12 mouse cellular contexts compared by ENCODE assay signal in genomic region chr14:117905701-117906100, GRCm38 (mm10).
A peak's percentile ranks its signal among the peaks of the same experiment; 100 is the strongest.
DNase-seq lines count a peak whose midpoint lies in the region; ATAC-seq and TF ChIP-seq lines count a peak whose summit lies in the region.
"Had no signal": no experiment of that assay in that cellular context is flagged by ENCODE, and none has a peak within 500 bp of the region (broad histone marks: within the 10 kb centered on the region; RNA-seq: fewer than 3 reads in every experiment).

No protein-coding gene starts in this region.

- WGBS in kidney, embryonic 16.5 days, result 21% methylated on average over 10 of the region's 10 CpGs
- 40% methylated on average over 10 of the region's 10 CpGs for WGBS in kidney, adult 2 months
- WGBS in embryonic facial prominence, embryonic 10.5 days, result 61% methylated on average over 10 of the region's 10 CpGs
- WGBS in hindbrain, embryonic 11.5 days, result 6% methylated on average over 10 of the region's 10 CpGs
- WGBS in midbrain, embryonic 14.5 days, result 25% methylated on average over 10 of the region's 10 CpGs
- WGBS in intestine, embryonic 15.5 days, result 55% methylated on average over 10 of the region's 10 CpGs

- H3K9me3 ChIP-seq in kidney, embryonic 16.5 days (ENCODE audit: low read length), result no peaks in the 10 kb centered on the region
- no peaks in the 10 kb centered on the region for H3K9me3 ChIP-seq in embryonic facial prominence, embryonic 10.5 days
- H3K9me3 ChIP-seq in hindbrain, embryonic 11.5 days (ENCODE audit: control insufficient read depth, low read length), result no peaks in the 10 kb centered on the region
- no peaks in the 10 kb centered on the region for H3K9me3 ChIP-seq in midbrain, embryonic 14.5 days (ENCODE audit: control insufficient read depth, low read length)
- no peaks in the 10 kb centered on the region for H3K9me3 ChIP-seq in intestine, embryonic 15.5 days
- H3K9me3 ChIP-seq: embryonic facial prominence, embryonic 13.5 days had no signal

- peak; percentile 1; the same call in 1 of the 2 replicates for ATAC-seq in kidney, embryonic 16.5 days (ENCODE audit: low FRiP score, low TSS enrichment)
- ATAC-seq in hindbrain, embryonic 11.5 days (ENCODE audit: low FRiP score), result peak; percentile 57
- ATAC-seq in midbrain, embryonic 14.5 days (ENCODE audit: low FRiP score, low TSS enrichment), result no peak
- no peak for ATAC-seq in intestine, embryonic 15.5 days

- 0 out of 2 replicates have a peak overlapping the region, but pooled peaks have one; percentile 38 for H3K27ac ChIP-seq in kidney, embryonic 16.5 days (ENCODE audit: low read length)
- no peak overlapping the region for H3K27ac ChIP-seq in kidney, adult 2 months (ENCODE audit: insufficient read depth, low read depth, low read length)
- H3K27ac ChIP-seq in embryonic facial prominence, embryonic 10.5 days (replicated peaks), result peak overlapping the region; percentile 40; the same call in 1 of the 2 replicates
- H3K27ac ChIP-seq in hindbrain, embryonic 11.5 days (ENCODE audit: low read depth, low read length), result no peak overlapping the region
- no peak overlapping the region for H3K27ac ChIP-seq in midbrain, embryonic 14.5 days (replicated peaks; ENCODE audit: low read depth, low read length)
- no peak overlapping the region for H3K27ac ChIP-seq in intestine, embryonic 15.5 days
- H3K27ac ChIP-seq: embryonic facial prominence, embryonic 13.5 days had no signal

- intact Hi-C loops in left cerebral cortex, postnatal 14 days (cut with DNase I), result no loop called here

- no peaks in the 10 kb centered on the region for H3K27me3 ChIP-seq in kidney, embryonic 16.5 days (ENCODE audit: insufficient read depth, low read length)
- H3K27me3 ChIP-seq in kidney, adult 2 months (replicated peaks; ENCODE audit: control insufficient read depth, insufficient read depth, low read length), result no peaks in the 10 kb centered on the region
- no peaks in the 10 kb centered on the region for H3K27me3 ChIP-seq in embryonic facial prominence, embryonic 10.5 days (replicated peaks; ENCODE audit: low read depth, poor library complexity, severe bottlenecking)
- H3K27me3 ChIP-seq in hindbrain, embryonic 11.5 days (ENCODE audit: control insufficient read depth, insufficient read depth, low read length), result no peaks in the 10 kb centered on the region
- no peaks in the 10 kb centered on the region for H3K27me3 ChIP-seq in midbrain, embryonic 14.5 days (ENCODE audit: control insufficient read depth, insufficient read depth, low read length)
- H3K27me3 ChIP-seq in intestine, embryonic 15.5 days (replicated peaks), result no peaks in the 10 kb centered on the region
- H3K27me3 ChIP-seq: embryonic facial prominence, embryonic 13.5 days had no signal

- H3K4me1 ChIP-seq in kidney, embryonic 16.5 days (ENCODE audit: insufficient read depth, low read length), result peaks cover 35% of the 10 kb centered on the region
- H3K4me1 ChIP-seq in kidney, adult 2 months (ENCODE audit: control insufficient read depth, insufficient read depth, low read length), result no peaks in the 10 kb centered on the region
- peaks cover 50% of the 10 kb centered on the region for H3K4me1 ChIP-seq in embryonic facial prominence, embryonic 10.5 days
- H3K4me1 ChIP-seq in hindbrain, embryonic 11.5 days (replicated peaks; ENCODE audit: control insufficient read depth, insufficient read depth, low read length), result peaks cover 5% of the 10 kb centered on the region; the same call in 1 of the 2 replicates
- H3K4me1 ChIP-seq in midbrain, embryonic 14.5 days (ENCODE audit: control insufficient read depth, insufficient read depth, low read length), result peaks cover 12% of the 10 kb centered on the region
- H3K4me1 ChIP-seq in intestine, embryonic 15.5 days (replicated peaks), result 0 out of 2 replicates have a peak, but pooled peaks cover 5% of the 10 kb centered on the region

- no peak for TF ChIP-seq CTCF in kidney, adult 2 months (conservative IDR thresholded peaks at IDR 0.05; ENCODE audit: insufficient read depth, insufficient read length, low read depth, low read length)

- H3K9ac ChIP-seq in kidney, embryonic 16.5 days (replicated peaks; ENCODE audit: low read length), result peak overlapping the region; percentile 19; the same call in 1 of the 2 replicates
- H3K9ac ChIP-seq in hindbrain, embryonic 11.5 days (ENCODE audit: low read depth, low read length), result no peak overlapping the region
- no peak overlapping the region; the same call in 1 of the 2 replicates for H3K9ac ChIP-seq in midbrain, embryonic 14.5 days (replicated peaks; ENCODE audit: low read length)
- no peak overlapping the region for H3K9ac ChIP-seq in intestine, embryonic 15.5 days
- H3K9ac ChIP-seq: embryonic facial prominence, embryonic 13.5 days had no signal

- no peak for TF ChIP-seq POLR2A in kidney, adult 2 months (IDR thresholded peaks at IDR 0.05; ENCODE audit: low read depth, low read length)

- no peak for DNase-seq in kidney, adult 2 months
- no peak for DNase-seq in embryonic facial prominence, embryonic 10.5 days (ENCODE audit: low spot score)
- DNase-seq in hindbrain, embryonic 11.5 days (ENCODE audit: low spot score), result peak; percentile 43
- peak; percentile 26 for DNase-seq in midbrain, embryonic 14.5 days
- DNase-seq in left cerebral cortex, postnatal 14 days (ENCODE audit: low spot score in 2 of 2), result no peak
- DNase-seq: cerebellum, postnatal 14 days; heart, postnatal 14 days; kidney, adult 18-20 months; thymus, postnatal 14 days had no signal

- no peak overlapping the region for H3K4me3 ChIP-seq in kidney, embryonic 16.5 days (ENCODE audit: low read length)
- H3K4me3 ChIP-seq in kidney, adult 2 months (ENCODE audit: insufficient read depth, low read depth, low read length), result no peak overlapping the region
- no peak overlapping the region for H3K4me3 ChIP-seq in embryonic facial prominence, embryonic 10.5 days
- no peak overlapping the region for H3K4me3 ChIP-seq in hindbrain, embryonic 11.5 days (ENCODE audit: low read depth, low read length)
- no peak overlapping the region for H3K4me3 ChIP-seq in midbrain, embryonic 14.5 days (replicated peaks; ENCODE audit: low read depth, low read length)
- no peak overlapping the region for H3K4me3 ChIP-seq in intestine, embryonic 15.5 days (replicated peaks)
- H3K4me3 ChIP-seq: embryonic facial prominence, embryonic 13.5 days had no signal

- H3K36me3 ChIP-seq in kidney, embryonic 16.5 days (ENCODE audit: insufficient read depth, low read length), result no peaks in the 10 kb centered on the region
- no peaks in the 10 kb centered on the region for H3K36me3 ChIP-seq in kidney, adult 2 months (ENCODE audit: control insufficient read depth, insufficient read depth, low read length)
- no peaks in the 10 kb centered on the region for H3K36me3 ChIP-seq in embryonic facial prominence, embryonic 10.5 days (replicated peaks)
- H3K36me3 ChIP-seq in hindbrain, embryonic 11.5 days (ENCODE audit: control insufficient read depth, insufficient read depth, low read length), result no peaks in the 10 kb centered on the region
- H3K36me3 ChIP-seq in midbrain, embryonic 14.5 days (ENCODE audit: control insufficient read depth, insufficient read depth, low read length), result no peaks in the 10 kb centered on the region
- no peaks in the 10 kb centered on the region for H3K36me3 ChIP-seq in intestine, embryonic 15.5 days
- H3K36me3 ChIP-seq: embryonic facial prominence, embryonic 13.5 days had no signal

- H3K4me2 ChIP-seq in kidney, embryonic 16.5 days (replicated peaks; ENCODE audit: low read depth, low read length), result peak overlapping the region; percentile 32
- H3K4me2 ChIP-seq in hindbrain, embryonic 11.5 days (replicated peaks; ENCODE audit: low read depth, low read length), result no peak overlapping the region
- H3K4me2 ChIP-seq in midbrain, embryonic 14.5 days (ENCODE audit: low read length), result peak overlapping the region; percentile 29
- no peak overlapping the region for H3K4me2 ChIP-seq in intestine, embryonic 15.5 days (replicated peaks)
- H3K4me2 ChIP-seq: embryonic facial prominence, embryonic 13.5 days had no signal

Comparison
In these comparisons a context has a peak if more than half of its experiments do, and no peak if none do; other contexts are left out.
1. H3K27ac ChIP-seq: peak in kidney, embryonic 16.5 days (single experiment) and embryonic facial prominence, embryonic 10.5 days (single experiment); none in kidney, adult 2 months (single experiment), hindbrain, embryonic 11.5 days (single experiment), midbrain, embryonic 14.5 days (single experiment) and intestine, embryonic 15.5 days (single experiment).
2. ATAC-seq: peak in kidney, embryonic 16.5 days (single experiment) and hindbrain, embryonic 11.5 days (single experiment); none in midbrain, embryonic 14.5 days (single experiment) and intestine, embryonic 15.5 days (single experiment).
3. H3K4me2 ChIP-seq: peak in kidney, embryonic 16.5 days (single experiment) and midbrain, embryonic 14.5 days (single experiment); none in hindbrain, embryonic 11.5 days (single experiment) and intestine, embryonic 15.5 days (single experiment).
4. DNase-seq: peak in hindbrain, embryonic 11.5 days (single experiment) and midbrain, embryonic 14.5 days (single experiment); none in kidney, adult 2 months (single experiment), embryonic facial prominence, embryonic 10.5 days (single experiment) and left cerebral cortex, postnatal 14 days (0 of 2).